Mouse (Mus musculus): ENCODE results near the gene Adam17.

Gene Adam17

DNA sequence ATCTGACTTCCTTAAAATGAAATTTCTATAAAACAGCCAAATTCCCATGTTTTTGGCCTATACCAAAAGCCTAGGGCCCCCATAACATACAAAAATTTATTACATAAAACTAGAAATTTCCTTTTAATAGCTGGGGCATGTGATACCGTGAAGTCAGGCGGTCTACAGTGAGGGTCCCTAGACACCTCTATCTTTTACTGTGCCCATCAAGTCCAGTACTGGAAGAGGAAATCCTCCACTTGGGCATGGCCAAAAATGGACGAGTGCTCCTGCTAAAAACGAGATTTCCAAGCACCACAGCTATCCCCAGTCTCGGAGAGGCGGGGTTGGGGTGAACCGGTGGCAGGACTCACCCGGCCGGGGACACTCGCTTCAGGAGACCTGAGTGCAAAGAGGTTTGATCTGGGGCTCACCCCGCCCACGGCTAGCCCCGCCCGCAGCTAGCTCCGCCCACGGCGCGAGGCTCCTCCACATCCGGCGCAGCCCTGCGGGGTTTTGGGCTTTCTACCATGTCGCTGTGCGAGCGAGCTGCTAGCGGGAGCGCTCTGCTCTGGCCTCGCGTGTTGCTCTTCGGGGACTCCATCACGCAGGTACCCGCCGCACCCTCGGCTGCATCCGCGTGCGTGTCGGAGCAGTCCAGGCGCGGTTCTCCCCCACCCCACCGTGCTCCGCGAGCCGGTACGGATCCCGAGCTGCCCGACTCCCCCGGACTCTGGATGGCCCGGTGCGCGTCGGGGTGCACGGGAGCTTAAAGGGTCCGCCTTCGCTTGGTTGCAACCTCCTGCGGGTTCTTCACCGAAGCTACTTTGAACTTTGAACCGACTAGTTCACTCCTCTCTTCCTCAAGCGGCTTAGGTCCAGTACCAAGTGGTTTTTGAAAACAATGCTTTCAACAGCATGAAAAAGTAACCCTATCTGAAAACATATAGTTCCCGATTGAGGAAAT, 57.2 kb downstream of the Adam17 start, which contains the start of gene Iah1:
Iah1 (plus strand) TSS at position 467 of the 946 bp plus-strand sequence.
- in situ Hi-C loops (cut with MboI, MseI), result no loop called here

DNA sequence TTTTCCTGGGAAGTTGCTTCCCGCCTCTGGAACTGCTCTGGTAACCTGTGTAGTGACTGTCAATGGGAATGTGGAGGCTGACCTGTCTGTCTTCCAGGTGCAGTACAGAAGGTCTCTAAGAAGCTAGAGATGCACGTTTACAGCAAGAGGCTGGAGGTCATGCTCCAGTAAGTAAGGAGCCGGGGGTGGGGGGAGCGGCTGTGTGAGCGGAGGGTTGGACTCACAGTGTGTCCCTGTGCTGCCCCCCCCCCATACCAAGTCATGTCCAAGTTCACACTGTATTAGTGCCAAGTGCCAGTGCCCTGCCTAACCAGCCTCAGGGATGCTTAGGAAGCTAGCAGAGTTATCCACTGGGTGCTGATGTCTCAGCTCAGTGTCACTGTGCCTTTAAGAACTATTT, 61.2 kb downstream of the Adam17 start:
- in situ Hi-C loops (cut with MboI, MseI), result no loop called here

DNA sequence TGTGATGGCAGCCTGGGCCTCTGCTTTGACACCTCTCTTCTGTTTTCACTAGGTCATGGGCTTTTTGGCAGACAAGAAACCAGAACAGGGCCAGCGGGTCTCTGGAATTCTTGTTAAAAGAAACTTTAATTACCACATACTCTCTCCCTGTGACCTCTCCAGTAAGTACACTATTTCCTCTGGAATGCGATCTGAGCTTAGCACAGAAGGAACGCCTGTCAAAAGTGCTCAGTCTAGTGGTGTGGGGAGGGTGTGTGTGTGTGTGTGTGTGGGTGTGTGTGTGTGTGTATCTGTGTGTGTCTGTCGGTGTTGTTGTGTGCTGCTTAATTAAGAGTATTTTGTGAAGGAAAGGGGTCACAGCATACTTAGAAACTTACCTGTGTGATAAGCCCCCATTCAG, 66.7 kb downstream of the Adam17 start:
- in situ Hi-C loops (cut with MboI, MseI), result no loop called here

DNA sequence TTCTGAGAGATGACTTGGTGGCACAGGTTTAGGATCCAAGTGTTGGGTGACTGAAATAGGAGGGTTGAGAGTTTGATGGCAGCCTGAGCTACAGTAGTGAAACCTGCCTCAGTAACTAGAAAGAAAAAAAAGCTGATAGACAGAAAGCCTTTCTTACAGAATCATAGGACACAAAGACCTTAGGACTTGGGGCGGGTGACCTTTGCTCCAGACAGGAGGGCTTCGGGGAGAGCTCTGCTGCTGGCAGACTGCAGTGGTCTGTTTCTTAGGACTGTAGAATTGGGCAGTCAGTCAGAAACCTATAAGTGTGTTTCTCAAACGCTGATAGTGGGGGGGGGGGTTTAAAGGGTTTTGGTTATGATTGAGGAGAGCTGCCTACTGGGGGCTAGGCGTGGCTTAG, 67.7 kb downstream of the Adam17 start:
- in situ Hi-C loops (cut with MboI, MseI), result no loop called here

DNA sequence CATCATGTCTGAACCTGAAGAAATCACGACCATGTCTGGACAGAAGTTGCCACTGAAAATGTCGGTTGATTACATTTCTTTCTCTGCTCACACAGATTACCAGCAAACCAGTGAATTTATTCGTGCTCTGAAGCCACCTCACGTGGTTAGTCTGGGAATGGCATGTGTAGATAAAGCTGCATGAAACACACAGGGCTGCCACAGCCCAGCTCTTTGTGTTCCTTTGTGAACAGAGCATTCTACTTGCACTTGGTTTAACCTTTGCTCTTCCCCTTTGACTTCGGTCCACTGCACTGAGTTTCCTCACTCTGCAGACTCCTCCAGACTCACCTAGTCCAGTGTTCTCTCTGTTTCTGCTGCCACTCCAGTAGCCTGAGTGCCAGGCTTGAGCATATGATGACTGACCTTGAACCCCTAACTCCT, 71.1 kb downstream of the Adam17 start:
- in situ Hi-C loops (cut with MboI, MseI), result no loop called here

DNA sequence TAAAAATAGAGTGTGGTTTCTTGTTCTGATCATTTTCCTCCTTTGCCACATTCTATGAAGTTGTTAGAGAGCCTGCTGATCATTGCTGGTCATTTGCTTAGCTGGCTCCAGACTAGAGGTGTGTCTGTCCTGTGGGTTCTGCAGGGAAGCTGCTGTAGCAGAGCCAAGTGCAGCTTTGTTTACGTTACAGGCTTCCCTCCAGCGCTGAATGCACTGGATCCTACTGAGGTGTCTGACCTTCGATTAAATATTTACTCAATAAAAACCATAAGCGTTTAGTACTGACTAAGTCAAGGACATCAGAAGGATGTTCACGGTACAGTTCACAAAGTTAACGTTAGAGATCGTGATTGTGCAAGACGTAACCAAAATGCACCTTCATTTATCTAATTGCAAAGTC, 71.5 kb downstream of the Adam17 start:
- in situ Hi-C loops (cut with MboI, MseI), result no loop called here

DNA sequence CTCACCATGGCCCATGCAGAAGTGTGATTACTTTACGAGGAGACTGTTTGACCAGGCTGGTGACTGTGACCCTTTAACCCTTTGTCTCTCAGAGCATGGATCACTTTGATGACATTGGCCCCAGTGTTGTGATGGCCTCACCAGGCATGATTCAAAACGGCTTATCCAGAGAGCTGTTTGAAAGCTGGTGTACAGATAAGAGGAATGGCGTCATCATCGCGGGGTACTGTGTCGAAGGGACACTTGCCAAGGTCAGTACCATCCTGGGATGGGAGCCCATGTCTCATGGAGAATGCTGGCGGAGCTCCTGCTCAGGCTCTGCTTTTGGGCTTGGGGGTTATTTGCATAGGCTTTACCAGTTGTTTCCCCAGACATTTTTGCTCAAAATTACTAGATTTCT, 72.1 kb downstream of the Adam17 start:
- in situ Hi-C loops (cut with MboI, MseI), result no loop called here

DNA sequence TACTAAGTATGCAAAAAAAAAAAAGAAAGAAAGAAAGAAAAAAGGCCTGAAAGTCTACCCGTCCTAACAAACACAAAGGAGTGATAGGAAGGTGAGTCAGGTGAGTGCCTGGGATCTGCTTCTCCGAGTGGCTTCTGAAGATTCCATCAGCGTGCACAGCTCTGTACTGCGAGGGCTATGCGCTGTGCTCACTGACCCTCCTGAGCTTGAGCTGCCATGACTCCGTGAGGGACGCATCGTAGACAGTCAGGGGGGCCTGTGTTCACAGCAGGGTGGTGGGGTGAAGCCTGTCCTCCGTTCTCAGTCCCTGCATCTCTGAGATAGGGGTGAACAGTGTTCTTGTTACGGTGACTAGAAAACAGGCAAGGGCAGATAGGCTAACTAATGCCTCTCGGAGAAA, 74.6 kb downstream of the Adam17 start:
- in situ Hi-C loops (cut with MboI, MseI), result no loop called here

DNA sequence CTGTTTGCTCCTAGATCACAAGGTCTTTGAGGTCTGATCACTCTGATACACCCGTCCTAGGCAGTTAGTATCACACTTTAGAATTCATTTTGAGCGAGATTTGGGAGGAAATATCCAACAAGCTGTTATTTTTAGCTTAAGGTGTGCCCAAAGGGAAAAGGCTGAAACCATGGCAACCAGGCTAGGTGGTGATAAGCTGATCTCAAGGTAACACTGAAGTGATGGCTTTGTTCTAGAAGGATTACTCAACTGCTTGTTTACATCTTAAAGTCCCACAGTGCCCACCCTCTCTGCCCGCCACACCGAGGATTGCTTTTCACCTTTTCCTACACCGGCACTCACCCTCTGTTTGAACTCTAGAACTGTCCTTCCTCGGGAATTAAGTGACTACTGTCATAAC, 83.8 kb downstream of the Adam17 start:
- in situ Hi-C loops (cut with MboI, MseI), result loop anchor here (5.0 kb wide), 2 partner anchors 38 to 83 kb away; partner anchors contain the start of gene Adam17

DNA sequence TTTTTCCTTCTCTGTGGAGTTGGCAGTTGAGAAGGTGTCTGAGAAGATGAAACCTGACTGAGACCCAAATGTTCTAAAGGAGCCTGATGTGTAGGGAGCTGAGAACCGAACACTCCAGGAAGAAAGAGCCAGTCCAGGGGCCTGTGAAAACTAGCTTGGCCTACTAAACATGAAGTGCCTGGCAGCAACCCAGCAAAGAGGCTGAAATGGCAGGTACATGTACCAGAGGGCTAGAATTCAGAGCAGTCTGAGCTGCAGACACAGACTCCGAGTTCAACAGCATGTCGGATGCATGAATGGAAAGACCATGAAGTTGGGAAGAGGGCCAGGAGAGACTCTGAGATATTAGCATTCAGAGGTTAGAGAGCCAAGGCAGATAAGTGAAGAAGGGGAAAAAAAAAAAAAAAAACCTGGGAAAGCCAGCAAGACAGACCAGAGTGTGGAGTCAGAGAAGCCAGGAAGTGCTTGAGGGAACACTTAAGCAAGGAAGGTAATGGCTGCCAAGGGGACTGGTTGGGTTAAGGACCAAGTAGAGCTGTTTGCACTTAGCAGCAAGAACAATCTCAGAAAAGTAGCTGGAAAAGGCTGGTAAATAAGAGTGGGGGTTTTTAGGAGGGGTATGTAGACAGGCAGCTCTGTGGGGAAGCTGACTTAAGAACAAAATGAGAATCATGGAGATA, 84.6 kb downstream of the Adam17 start:
- in situ Hi-C loops (cut with MboI, MseI), result loop anchor here (5.0 kb wide), 1 partner anchor 83 kb away; the partner anchor contains the start of gene Adam17

DNA sequence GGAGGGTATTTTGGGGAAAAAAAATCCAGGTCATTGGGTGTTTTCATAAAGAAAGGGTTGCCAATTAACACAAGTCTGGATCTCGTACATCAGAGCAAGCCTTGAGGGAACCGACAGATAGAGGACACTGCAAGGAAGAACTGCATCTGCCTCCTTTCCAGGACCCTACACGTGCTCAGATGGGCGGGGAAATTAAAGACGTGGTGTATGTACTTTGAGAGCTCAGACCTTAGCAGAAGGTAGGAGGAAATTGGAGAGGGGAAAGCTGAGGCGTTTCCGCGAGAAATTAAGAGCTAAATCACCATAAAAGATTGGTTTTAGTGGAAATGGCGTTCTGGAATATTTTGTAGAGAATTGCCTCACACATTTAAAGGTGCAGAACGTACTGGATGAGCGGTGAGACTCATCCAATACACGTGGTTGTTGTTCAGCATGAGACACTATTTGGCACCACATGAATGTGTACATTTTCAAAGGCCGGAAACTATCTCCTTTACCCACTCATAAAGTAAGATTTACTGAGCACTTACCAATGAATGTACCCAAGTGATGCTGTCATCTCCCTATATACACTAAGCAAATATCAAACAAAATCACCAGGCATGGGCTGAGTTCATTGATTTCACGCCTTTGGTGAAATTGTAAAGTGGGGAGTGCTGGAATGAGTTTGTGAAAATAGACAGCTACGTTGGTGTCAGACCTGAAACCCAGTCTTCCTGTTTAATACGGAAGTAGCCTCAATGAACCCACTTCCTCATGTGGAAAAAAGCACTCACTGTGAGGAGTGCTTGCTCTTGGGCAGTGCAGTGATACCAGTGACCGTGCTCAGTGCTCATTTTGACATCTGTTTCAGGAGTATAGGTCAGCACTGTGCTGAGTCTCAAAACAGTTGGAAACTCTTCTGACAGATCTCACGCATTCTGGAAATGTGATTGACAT, 86.5 kb downstream of the Adam17 start:
- in situ Hi-C loops (cut with MboI, MseI), result loop anchor here (5.0 kb wide), 1 partner anchor 85 kb away; the partner anchor contains the start of gene Adam17

DNA sequence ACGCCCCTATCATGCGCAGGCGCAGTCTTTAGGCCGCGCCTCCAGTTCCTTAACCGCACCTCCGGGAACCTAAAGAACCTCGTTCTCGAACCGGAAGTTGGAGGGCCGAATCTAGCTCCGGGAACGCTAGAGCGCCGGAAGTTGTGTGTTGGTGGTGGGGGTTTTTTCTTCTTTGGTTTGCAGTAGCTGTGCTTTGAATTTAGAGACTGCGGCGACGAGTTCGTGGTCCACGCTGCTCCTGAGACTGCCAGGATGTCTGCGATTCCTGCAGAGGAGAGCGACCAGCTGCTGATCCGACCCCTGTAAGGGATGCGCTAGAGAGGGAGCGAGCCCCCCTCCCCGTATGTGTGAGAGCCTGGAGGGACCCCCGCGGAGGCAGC, 87.2 kb downstream of the Adam17 start, which contains the start of gene Itgb1bp1:
Itgb1bp1 (minus strand) TSS at position 42 of the 380 bp plus-strand sequence.
- in situ Hi-C loops (cut with MboI, MseI), result loop anchor here (5.0 kb wide), 1 partner anchor 86 kb away; the partner anchor contains the start of gene Adam17

DNA sequence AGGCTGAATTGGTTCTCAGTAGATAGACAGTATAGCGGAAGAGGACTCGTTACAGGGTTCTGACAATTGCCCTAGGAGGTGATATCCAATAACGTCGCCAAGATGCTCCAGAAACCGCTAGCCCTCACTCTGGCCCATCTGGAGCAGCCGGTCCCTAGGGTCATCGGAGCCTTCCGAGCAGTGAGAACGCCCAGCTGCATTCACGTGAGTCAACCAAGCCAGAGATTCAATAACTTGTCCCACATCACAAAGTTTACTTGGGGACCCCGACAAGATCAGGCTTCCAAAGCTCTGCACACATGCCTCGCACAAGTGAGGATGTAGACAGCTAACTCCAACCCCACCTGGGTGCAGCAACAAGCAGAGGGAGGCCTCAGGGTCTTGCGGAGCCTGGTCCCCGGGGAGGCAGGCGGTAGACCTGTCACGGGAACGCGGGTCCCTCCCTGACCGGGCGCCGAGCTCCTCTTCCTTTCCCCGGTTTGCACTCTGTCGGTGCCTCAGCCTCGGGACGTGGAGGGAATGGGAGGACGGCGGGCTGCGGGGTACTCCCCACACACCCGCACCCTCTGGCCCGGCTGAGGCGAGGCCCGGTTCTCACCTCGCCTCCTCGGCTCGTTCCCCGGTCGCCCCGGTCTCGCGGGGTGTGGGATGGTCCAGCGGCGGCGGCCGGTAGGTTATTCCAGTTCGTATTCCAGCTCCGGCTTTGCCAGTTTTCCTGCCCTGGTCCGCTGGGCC, 87.8 kb downstream of the Adam17 start:
- in situ Hi-C loops (cut with MboI, MseI), result loop anchor here (5.0 kb wide), 1 partner anchor 87 kb away; the partner anchor contains the start of gene Adam17

DNA sequence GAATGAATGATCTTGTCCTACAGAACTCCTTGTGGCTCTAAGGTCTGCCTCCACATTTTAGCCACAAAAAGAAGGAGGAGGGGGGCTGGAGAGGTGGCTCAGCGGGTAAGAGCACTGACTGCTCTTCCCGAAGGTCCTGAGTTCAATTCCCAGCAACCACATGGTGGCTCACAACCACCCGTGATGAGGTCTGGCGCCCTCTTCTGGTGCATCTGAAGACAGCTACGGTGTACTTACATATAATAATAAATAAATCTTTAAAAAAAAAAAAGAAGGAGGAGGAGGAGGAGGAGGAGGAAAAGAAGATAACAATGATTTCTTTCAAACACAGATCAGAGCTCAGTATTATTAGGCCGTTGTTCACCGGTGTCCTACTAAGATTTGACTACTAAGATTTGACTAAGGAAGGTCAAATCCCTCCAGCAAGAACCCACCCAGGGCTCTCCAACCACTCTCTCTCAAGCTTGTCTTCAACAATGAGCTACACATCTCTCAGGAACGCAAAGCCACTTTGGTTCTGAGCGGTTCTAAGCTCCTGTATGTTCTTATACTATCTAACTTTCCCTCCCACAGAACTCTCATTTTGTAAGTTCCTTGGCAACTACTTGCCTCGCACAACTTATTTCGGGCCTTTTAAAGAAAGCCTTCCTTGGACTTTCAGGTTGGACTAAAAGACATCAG, 88.5 kb downstream of the Adam17 start, which contains the start of gene Cpsf3:
Cpsf3 (plus strand) TSS at position 631 of the 681 bp plus-strand sequence.
- in situ Hi-C loops (cut with MboI, MseI), result loop anchor here (5.0 kb wide), 1 partner anchor 87 kb away; the partner anchor contains the start of gene Adam17

DNA sequence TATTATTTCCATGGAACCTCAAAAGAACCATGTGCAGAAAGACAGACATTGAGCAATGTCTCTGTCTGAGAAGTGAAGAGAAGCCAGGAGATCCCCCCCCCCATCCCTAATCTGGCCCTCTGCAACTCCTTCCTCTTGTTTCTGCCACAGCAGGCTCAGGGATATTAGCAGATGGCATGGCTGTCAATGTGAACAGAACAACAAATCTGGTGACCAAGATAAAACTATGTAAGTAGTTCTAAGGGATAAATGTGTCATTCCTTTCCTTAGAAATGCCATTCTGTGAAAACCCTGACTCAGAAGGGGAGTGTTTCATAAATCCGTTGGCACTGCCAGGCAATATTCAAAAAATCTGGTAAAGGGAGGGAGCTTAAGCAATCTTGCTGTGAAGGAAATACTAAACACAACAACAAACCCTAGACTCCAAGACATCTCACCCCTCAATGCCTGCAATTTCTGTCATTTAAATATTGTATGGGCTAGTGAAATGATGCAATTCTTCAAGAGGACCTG, 96.0 kb downstream of the Adam17 start:
- in situ Hi-C loops (cut with MboI, MseI), result loop anchor here (10.0 kb wide), 1 partner anchor 353 kb away; no protein-coding TSS in a partner anchor

DNA sequence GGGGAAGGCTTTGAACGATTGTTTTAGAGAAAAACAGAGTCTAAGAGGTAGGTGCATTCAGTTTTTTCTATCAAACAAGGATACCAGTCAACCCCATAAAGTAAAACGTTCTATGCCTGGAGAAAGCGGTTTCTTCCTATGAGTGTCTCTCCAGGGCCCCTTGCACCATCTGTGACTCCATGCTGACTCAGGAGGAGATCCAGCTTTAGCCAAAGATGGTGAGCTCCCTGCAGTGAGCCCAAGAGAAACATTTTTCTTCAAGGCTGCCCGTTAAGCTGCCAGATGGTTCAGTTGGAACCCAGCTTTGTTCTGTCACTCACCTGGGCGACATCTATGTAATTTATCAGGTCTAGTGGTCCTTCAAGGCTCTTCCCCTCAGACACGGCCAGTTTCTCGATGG, 99.0 kb downstream of the Adam17 start:
- in situ Hi-C loops (cut with MboI, MseI), result loop anchor here (10.0 kb wide), 1 partner anchor 350 kb away; no protein-coding TSS in a partner anchor

All from regulatory T cell (primary cell).